Mouse (Mus musculus) hindbrain, embryonic 11.5 days (tissue): ENCODE data around the gene Mtor. TPM values are rescaled to one million over a fixed set of nuclear protein-coding genes. Genes with fewer than 3 reads are reported as not detected.

Source experiments
- ATAC-seq: fragments of 200-750 bp; cut with Nextera tagmentation; 2 replicates; pipeline ENCODE4 v1.8.0; 2017; ENCODE audit warnings: mild to moderate bottlenecking, moderate TSS enrichment, moderate library complexity; ENCODE audit not compliant: low FRiP score
- DNase-seq: peaks from one replicate; pipeline ENCODE4 v3.0.0-alpha.2; 2015; ENCODE audit warnings: low spot score
- H3K27ac ChIP-seq: fragments of 300-500 bp; sonication (generic); 2 replicates; pipeline ENCODE4 v1.5.1; 2014; ENCODE audit warnings: mild to moderate bottlenecking, low read depth, low read length
- H3K27me3 ChIP-seq: fragments of 300-500 bp; sonication (generic); 2 replicates; pipeline ENCODE4 v1.6.1; 2014; ENCODE audit warnings: mild to moderate bottlenecking, low read length, moderate library complexity, mixed read lengths; ENCODE audit not compliant: control insufficient read depth, insufficient read depth
- H3K36me3 ChIP-seq: fragments of 300-500 bp; sonication (generic); 2 replicates; pipeline ENCODE4 v1.6.1; 2014; ENCODE audit warnings: mild to moderate bottlenecking, low read length, moderate library complexity, mixed read lengths; ENCODE audit not compliant: control insufficient read depth, insufficient read depth
- H3K4me1 ChIP-seq: fragments of 300-500 bp; sonication (generic); replicated peaks from 2 replicates; pipeline ENCODE4 v1.6.1; 2014; ENCODE audit warnings: low read length, mixed read lengths; ENCODE audit not compliant: control insufficient read depth, insufficient read depth
- H3K4me2 ChIP-seq: fragments of 300-500 bp; sonication (generic); replicated peaks from 2 replicates; pipeline ENCODE4 v1.6.1; 2014; ENCODE audit warnings: mild to moderate bottlenecking, low read depth, low read length
- H3K4me3 ChIP-seq: fragments of 300-500 bp; sonication (generic); 2 replicates; pipeline ENCODE4 v1.5.1; 2014; ENCODE audit warnings: low read depth, low read length
- H3K9ac ChIP-seq: fragments of 300-500 bp; sonication (generic); 2 replicates; pipeline ENCODE4 v1.6.1; 2014; ENCODE audit warnings: low read depth, low read length
- H3K9me3 ChIP-seq: fragments of 300-500 bp; sonication (generic); 2 replicates; pipeline ENCODE4 v1.6.1; 2016; ENCODE audit warnings: low read length; ENCODE audit not compliant: control insufficient read depth
- WGBS: fragments of 180-500 bp; shearing (Covaris S2); extraction: QIAGEN DNeasy Blood & Tissue Kit; methylation state at CpG from one replicate; pipeline ENCODE4 v1.1.7; 2014; 5-methylcytosine and 5-hydroxymethylcytosine counted together
- polyA plus RNA-seq: library from polyadenylated mRNA; unstranded; fragments of >200 nt; fragmentation: Nextera tagmentation; extraction: Ambion mirVana; gene quantifications from 2 replicates; pipeline ENCODE4 v1.2.1, GENCODE M21; 2014

Mtor gene
- polyA plus RNA-seq, 1 experiment from 2014 or later = 33.0 TPM

- WGBS = 92% methylated on average over 5 of the region's 5 CpGs
- H3K9ac ChIP-seq = no peak overlapping the region
- H3K36me3 ChIP-seq = 0 out of 2 replicates have a peak, but pooled peaks cover 8% of the 10 kb centered on the region
- no peak for ATAC-seq
- no peak for DNase-seq
- no peaks in the 10 kb centered on the region for H3K4me1 ChIP-seq
- H3K4me3 ChIP-seq = no peak overlapping the region
- H3K4me2 ChIP-seq = no peak overlapping the region
- H3K9me3 ChIP-seq = no peaks in the 10 kb centered on the region
- no peaks in the 10 kb centered on the region for H3K27me3 ChIP-seq
- no peak overlapping the region for H3K27ac ChIP-seq
Measured at GRCm38 (mm10) chr4:148455477-148456025, 7.1 kb downstream of the Mtor start.

GRCm38 (mm10) chr4:148460656-148461284, 12.4 kb downstream of the Mtor start:
- DNase-seq (no peak), ATAC-seq (no peak)
- Histone ChIP-seq H3K4me1 (no peaks in the 10 kb centered on the region), H3K4me3 (no peak overlapping the region), H3K27me3 (no peaks in the 10 kb centered on the region), H3K4me2 (no peak overlapping the region), H3K27ac (no peak overlapping the region), H3K9ac (no peak overlapping the region), H3K36me3 (peaks cover 21% of the 10 kb centered on the region), H3K9me3 (no peaks in the 10 kb centered on the region)
- 56% methylated on average over 12 of the region's 12 CpGs for WGBS

GRCm38 (mm10) chr4:148461772-148462171, 13.4 kb downstream of the Mtor start:
- no peak overlapping the region for H3K9ac ChIP-seq
- no peaks in the 10 kb centered on the region for H3K4me1 ChIP-seq
- H3K27ac ChIP-seq = no peak overlapping the region
- ATAC-seq = no peak
- no peak overlapping the region for H3K4me2 ChIP-seq
- H3K4me3 ChIP-seq = no peak overlapping the region
- no peaks in the 10 kb centered on the region for H3K9me3 ChIP-seq
- H3K36me3 ChIP-seq = peaks cover 16% of the 10 kb centered on the region
- 86% methylated on average over 4 of the region's 4 CpGs for WGBS
- DNase-seq = no peak
- H3K27me3 ChIP-seq = no peaks in the 10 kb centered on the region

- no peaks in the 10 kb centered on the region for H3K27me3 ChIP-seq
- no peaks in the 10 kb centered on the region for H3K9me3 ChIP-seq
- DNase-seq = no peak
- no peak overlapping the region for H3K4me3 ChIP-seq
- no peak overlapping the region for H3K27ac ChIP-seq
- peaks cover 18% of the 10 kb centered on the region for H3K36me3 ChIP-seq
- ATAC-seq = no peak
- no peak overlapping the region for H3K9ac ChIP-seq
- H3K4me2 ChIP-seq = no peak overlapping the region
- WGBS = 95% methylated on average over 13 of the region's 13 CpGs
- no peaks in the 10 kb centered on the region for H3K4me1 ChIP-seq
Measured at GRCm38 (mm10) chr4:148462717-148463116, 14.3 kb downstream of the Mtor start.

GRCm38 (mm10) chr4:148463208-148463960, 15.0 kb downstream of the Mtor start:
- Histone ChIP-seq H3K9me3 (no peaks in the 10 kb centered on the region), H3K9ac (no peak overlapping the region), H3K4me2 (no peak overlapping the region), H3K27ac (no peak overlapping the region), H3K4me1 (no peaks in the 10 kb centered on the region), H3K36me3 (peaks cover 18% of the 10 kb centered on the region), H3K27me3 (no peaks in the 10 kb centered on the region), H3K4me3 (no peak overlapping the region)
- WGBS = 84% methylated on average over 14 of the region's 14 CpGs
- DNase-seq = peak; percentile 44
- peak; percentile 33; the same call in 1 of the 2 replicates for ATAC-seq

- Histone ChIP-seq H3K9ac (no peak overlapping the region), H3K9me3 (no peaks in the 10 kb centered on the region), H3K4me1 (no peaks in the 10 kb centered on the region), H3K27me3 (no peaks in the 10 kb centered on the region), H3K27ac (no peak overlapping the region), H3K4me3 (no peak overlapping the region), H3K36me3 (peaks cover 26% of the 10 kb centered on the region), H3K4me2 (no peak overlapping the region)
- DNase-seq = no peak
- 95% methylated on average over 12 of the region's 12 CpGs for WGBS
- no peak for ATAC-seq
Measured at GRCm38 (mm10) chr4:148464301-148464700, 15.9 kb downstream of the Mtor start.

GRCm38 (mm10) chr4:148464869-148465268, 16.5 kb downstream of the Mtor start:
- Histone ChIP-seq H3K27ac (no peak overlapping the region), H3K27me3 (no peaks in the 10 kb centered on the region), H3K9me3 (no peaks in the 10 kb centered on the region), H3K4me3 (no peak overlapping the region), H3K9ac (no peak overlapping the region), H3K36me3 (peaks cover 32% of the 10 kb centered on the region), H3K4me2 (no peak overlapping the region), H3K4me1 (no peaks in the 10 kb centered on the region)
- 97% methylated on average over 12 of the region's 12 CpGs for WGBS
- ATAC-seq = no peak
- DNase-seq = no peak

- no peak overlapping the region for H3K9ac ChIP-seq
- WGBS = 90% methylated on average over 5 of the region's 5 CpGs
- H3K4me1 ChIP-seq = no peaks in the 10 kb centered on the region
- ATAC-seq (no peak), DNase-seq (no peak)
- H3K27ac ChIP-seq = no peak overlapping the region
- H3K27me3 ChIP-seq = no peaks in the 10 kb centered on the region
- H3K9me3 ChIP-seq = no peaks in the 10 kb centered on the region
- no peak overlapping the region for H3K4me2 ChIP-seq
- H3K4me3 ChIP-seq = no peak overlapping the region
- peaks cover 27% of the 10 kb centered on the region; the same call in 1 of the 2 replicates for H3K36me3 ChIP-seq
Measured at GRCm38 (mm10) chr4:148466511-148467079, 18.2 kb downstream of the Mtor start.
